Mouse (Mus musculus): ENCODE measurements around the gene Susd6.
"Not testable (repeated sequence)": the region's sequence is repeated elsewhere in the genome, so short reads cannot be mapped to it uniquely, and the experiment has no call there.

The Susd6 gene

DNA sequence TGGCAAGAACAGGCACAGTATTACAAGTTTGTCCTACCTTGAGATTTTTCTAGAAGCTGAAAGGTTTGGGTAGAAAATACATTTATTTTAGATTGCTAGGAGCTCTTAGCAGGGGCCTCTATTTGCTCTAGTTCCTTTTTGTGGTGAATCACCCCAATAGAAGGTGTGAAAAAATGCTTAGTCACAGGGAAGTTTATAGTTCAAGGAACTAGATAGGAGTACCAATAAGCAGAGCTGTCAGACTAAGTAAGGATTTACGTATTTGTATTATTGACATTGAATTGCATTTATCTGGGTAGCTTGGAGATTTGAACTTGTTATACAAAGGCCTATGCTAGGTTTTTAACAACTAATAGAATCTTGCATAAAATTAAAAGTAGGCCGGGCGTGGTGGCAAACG lies 23.6 kb downstream of the Susd6 start:
- no peak for DNase-seq

DNA sequence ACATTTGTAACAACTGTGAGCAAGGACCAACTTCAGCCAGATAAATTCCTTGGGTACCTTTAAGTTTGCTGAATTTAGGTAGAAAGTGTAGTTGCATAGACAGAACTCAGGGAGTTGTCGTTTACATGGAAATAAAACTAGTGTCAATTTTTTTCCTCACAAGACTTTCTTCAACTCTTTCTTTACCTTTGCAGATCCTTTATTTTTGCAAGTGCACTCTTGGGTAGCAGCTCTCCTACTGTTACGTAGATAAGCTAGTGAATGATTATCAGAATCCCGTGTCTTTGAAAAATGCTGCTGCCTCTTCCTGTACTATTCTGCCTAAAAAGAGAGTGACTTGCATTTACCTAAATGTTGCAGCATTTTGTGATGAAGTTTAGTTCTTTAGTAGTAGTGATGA lies 24.2 kb downstream of the Susd6 start:
- no peak for DNase-seq

DNA sequence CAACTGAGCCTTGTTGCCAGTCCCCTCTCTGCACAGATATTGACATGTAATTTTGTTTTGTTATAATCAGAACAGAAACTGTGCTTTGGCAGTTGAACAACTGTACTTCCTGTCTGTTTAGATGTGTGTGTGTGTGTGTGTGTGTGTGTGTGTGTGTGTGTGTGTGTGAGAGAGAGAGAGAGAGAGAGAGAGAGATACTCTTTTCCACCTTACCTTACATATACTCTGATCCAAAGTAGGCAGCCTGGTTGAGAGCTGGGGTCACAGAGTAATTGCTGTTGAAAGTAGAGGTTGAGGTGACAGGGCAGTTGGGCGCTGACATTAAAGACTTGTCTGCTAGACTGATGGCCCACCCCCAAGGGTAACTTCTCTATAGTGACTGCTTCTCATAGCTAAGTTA lies 25.0 kb downstream of the Susd6 start:
- no peak for DNase-seq

DNA sequence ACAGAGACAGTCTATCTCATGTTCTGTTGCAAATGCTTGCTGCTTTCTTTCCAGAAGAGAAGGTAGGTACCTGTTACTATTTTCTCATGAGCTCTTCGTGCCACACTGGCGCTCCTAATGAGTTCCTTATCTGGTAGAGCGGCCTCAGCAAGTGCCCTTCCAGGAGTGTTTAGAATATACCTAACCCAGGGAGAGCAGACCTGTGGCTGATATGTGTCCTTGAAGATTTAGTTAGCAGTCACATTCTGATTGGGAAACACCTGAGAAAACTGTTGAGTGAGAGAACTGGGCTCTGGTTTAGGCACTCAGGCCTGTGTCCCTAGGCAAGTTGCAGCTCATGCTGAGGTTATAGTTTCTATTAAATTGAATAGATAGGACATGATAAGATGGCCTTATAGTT lies 25.6 kb downstream of the Susd6 start:
- DNase-seq = no peak

DNA sequence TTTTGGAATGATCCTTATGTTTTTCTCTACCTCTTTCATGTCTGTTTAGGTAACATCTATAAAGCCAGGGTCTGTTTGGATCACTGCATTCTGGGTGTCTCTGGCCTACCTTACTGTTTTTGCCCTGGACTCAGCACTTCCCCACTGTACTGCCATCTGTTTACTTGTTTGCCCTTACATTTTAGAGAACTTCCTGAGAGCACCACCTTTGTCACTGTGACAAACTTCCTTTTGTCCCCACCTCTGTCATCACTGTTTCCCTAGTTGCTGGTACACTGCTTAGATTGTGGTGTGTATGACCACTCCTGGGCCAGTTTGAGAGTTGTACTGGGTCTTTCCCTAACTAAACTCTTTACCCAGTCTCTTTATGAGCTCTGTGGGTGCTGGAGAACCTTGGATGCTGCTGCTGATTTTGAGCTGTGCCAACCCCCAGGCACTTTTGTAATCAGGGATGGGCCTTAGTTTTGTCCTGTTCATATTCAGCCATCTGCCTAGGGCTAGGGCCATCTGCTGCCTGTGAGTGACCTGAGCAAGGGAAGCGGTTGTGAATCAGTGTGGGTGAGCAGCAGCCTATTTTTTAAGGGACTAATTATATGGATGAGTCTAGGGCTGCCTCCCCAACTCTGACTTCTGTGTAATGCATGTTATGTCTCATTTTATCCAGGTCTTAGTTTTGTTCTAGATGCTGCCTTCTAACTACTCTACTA lies 26.2 kb downstream of the Susd6 start:
- DNase-seq = peak; percentile 79 to 92

DNA sequence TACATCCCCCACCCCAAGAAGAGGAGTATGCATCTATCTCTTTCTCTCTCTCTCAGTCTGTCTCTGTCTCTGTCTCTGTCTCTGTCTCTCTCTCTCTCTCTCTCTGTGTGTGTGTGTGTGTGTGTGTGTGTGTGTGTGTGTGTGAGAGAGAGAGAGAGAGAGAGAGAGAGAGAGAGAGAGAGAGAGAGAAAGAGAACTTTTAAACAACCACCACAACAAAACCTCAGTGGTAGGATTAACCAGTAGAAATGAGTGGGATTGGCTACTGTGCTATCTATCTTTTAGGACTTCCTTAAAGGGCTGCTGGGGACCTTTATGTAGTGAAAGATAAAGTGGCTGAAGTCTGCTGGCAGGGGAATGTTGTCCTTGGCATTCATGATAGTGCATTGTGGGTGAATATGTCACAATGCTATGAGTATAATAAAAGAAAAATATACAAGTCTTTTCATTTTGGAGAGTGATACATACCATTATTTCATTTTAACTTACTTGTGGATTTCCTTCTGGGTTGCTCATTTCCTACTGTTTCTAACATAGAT lies 27.5 kb downstream of the Susd6 start:
- DNase-seq = no peak

DNA sequence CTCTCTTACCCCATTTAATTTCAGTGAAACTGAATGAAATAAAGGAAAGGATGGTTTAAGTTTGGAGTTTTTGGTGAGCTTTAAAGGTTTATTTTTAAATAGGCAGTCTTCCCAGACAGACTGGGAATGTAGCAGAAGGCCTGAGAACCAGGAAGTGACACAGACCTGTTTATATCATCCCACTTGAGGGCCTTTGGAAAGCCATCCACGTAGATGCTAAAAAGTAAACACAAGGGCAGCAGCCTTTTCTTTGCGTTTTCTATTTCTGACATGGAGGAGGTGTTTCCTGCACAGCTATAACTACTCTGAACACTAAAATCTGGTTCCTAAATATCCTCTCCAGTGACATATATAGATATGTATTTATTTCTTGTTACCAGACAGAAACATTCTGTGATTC lies 28.7 kb downstream of the Susd6 start:
- not testable (repeated sequence) for DNase-seq

DNA sequence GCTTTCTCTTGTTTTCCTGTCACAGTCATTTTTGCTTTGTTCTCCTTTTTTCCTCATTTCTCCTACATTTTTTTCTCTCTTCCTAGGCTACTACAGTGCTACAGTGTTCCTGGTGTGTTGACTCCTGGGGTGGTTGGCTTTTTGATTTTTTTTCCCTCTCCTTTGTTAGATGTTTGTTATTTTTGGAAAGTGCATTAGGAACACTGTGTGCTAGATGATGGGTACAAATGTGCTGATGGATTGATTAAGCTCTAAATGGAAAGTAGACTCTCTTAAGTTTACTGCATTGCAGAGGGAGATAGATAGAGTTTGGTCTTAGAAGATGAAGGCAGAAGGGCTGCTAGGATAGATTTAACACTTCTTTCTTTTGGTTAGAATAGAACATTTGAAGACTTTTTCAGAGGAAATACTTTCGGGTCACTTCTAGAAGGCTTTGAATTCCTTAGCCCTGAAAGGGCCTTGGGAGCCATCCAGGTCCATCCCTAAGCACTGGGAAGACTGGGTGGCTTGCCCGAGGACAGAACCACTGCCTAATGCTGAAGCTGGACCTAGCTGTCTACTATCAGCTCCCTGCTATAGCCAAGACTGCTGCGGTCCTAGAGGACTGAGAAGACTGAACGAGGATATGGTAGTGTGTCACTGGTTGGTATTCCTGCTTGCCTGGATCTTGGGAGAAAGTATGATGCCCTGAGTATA lies 31.1 kb downstream of the Susd6 start:
- no peak for DNase-seq

DNA sequence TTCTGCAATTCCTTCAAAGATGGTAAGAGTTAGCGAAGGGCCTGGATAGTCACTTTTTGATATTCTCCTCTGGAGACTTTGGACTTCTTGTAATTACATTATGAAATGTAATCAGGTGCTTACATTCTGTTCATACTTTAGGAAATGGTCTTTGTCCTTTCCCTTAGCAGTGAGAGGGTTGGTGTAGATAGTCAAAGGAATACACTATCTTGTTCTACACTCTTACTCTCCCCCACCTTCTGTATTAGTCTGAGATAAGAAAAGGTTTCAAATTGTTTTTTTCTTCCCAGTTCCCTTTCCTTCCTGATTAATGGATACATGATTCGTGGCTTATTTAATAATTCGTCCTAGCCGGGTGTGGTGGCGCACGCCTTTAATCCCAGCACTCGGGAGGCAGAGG lies 32.2 kb downstream of the Susd6 start:
- DNase-seq = no peak

DNA sequence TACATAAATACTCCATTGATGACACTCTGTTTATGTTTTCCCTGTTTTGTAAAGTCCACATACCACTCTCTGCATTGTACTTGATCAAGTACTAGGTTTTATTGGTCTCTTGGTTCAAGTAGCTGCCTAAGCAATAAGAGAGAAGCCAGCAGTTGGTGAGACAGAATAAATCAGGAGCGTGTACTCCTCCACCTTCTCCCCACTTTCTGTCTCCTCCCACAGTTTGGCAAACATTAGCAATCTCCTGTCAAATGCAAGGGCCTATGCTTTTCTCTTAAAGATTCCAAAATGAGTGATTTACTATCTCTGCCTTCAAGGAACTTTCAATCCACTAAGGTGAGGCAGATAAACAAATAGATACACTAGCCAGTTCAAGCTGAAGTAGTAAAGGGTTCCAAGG lies 33.9 kb downstream of the Susd6 start:
- no peak for DNase-seq

DNA sequence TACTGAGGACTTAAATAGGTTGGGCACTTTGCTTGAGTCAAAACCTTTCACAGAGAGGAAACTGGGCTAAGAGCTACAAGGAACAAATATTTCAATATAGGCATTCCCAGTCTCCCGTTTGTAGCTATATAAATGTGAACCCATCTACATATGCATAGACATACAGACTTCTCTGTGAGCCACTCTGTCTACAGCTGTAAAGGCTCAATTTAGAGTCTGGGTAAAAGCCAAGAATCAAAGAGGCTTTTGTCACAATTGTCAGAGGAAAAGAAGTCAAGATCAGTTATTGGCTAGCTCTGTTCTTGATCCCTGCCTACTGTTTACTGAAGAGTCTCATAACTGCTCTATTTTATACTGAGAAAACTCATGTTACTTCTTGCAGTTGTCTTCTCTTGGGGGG lies 36.1 kb downstream of the Susd6 start:
- DNase-seq = no peak

DNA sequence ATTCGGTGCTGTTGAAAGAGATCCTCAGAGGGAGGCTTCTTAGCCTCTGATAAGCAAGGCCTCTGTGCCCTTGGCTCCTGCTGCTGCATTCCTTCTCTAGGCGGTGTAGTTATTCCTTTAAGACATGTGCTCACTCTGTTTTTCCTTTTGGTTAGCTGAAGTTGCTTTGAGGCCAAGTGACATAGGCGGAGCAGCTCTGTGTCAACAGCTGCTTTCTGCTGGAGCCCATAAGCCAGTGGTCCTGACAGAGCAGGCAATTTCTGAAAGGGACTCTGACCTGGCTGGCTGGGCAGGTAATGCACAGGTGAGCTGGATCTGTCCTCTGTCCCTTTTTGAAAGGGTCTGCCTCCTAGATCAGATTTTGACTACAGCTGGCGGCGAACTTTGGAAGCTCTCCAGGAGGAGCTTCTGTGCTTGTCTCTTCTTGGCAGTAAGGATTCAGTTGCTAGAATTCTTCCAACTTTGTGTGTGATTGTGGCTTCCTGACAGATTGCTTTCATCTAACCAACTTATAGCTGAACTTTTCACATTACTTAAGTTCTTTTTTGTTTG lies 37.2 kb downstream of the Susd6 start:
- DNase-seq = peak; percentile 68 to 69

DNA sequence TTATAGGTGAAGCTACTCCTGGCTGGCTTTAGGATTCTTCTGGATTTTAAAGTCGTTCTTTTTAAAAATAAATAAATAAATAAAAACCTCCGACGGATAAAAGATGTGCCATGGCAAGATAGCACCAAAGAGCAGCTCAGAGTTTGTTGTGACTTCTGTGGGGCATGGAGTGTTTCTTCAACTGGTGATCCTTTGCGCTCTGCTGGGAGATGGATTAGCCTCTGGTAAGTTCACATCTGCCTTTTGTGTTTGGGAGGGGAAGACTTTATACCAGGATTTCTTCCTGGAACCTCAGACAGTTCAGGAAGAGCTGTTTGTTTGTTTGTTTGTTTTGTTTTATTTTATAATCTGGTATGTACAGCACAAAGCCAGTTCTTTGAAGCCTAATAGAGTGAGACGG lies 37.7 kb downstream of the Susd6 start:
- no peak for DNase-seq

DNA sequence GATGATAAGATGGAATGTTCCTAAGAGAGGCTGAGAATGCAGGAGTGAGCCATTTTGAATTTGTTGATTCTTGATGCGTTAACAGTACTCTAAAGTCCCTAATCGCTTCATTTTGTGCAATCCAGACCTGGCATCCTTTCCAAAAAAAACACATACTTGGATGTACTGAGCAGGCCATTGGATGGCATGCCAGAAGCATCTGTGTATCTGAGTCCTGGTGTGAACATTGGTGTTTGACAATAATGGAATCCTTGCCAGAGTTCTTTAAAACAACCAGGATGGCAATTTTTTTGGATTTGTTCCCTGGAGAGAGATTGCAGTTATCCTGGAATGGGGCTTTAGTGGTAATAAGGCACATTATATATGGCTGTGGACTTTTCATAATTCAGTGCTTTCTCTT lies 38.6 kb downstream of the Susd6 start:
- DNase-seq = no peak

DNA sequence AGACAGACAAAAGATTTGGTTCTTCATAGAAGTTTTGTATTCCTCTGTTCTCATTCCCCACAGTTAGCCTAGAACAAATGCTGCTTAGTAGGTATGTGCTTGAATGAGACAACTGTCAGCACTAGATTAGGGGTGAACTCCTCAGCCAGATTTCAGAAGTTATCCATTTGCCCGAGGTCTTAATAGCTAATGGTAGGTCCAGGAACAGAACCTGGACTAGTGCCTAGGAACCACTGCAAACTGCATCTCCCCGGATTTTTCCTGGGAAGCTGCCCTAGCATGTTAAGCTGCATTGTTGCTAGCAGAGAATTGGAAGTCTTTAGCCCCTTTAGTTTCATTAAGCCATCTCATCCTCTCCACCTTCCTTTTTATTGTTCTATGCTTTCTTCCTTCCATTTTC lies 39.9 kb downstream of the Susd6 start:
- no peak for DNase-seq

DNA sequence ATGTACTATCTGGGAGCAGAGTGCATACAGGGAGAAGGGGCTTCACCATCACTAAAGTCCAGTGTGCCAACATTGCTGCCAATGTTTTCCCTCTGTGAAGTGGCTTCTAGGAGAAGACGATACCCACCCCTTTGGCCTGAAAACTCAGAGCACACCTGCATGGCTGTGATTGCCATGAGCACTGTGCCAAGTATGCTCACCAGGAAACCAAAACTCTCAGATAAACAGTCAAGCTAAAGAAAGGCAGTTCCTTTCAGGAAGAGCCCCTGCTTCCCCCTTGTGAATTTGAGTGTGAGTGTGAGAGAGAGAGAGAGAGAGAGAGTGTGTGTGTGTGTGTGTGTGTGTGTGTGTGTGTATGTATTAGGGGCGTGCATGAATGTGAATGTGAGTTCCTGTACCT lies 40.5 kb downstream of the Susd6 start:
- DNase-seq = no peak

DNA sequence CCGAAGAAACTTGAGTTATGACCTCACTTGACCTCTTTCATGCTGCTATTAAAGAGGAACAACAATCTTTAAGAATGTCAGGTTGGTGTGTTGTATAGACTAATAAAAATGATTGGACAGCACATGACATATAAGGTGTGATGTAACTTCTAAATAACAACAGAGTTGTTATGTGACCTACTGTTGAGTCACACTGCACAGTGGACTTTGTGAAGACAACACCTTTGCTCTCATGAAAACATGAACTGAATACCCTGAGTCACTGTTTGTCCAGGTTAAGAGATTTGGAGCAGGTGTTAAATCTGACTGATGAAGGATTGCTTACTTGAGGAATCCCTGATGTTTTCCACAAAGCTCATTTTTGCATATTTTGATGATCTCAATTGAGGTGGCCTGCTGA lies 42.0 kb downstream of the Susd6 start:
- no peak for DNase-seq

DNA sequence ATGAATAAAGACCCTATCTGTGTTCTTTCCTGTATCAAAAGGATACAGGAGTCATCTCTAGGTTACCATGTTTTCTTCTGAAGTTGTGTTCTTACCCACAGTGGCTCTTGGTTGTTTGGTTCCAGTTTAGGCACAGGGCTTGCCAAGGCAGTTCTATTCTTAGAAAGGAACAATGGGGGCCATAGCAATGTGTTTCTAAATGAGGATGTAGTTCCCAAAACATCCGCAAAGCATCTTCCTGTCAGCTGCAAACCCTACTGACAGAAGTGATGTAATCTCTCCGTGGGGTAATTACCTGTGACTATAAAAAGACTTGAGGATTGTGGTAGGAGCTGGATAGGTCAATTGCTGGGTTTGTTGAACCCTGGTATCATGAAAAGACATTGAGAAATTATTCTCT lies 43.2 kb downstream of the Susd6 start:
- no peak for DNase-seq

DNA sequence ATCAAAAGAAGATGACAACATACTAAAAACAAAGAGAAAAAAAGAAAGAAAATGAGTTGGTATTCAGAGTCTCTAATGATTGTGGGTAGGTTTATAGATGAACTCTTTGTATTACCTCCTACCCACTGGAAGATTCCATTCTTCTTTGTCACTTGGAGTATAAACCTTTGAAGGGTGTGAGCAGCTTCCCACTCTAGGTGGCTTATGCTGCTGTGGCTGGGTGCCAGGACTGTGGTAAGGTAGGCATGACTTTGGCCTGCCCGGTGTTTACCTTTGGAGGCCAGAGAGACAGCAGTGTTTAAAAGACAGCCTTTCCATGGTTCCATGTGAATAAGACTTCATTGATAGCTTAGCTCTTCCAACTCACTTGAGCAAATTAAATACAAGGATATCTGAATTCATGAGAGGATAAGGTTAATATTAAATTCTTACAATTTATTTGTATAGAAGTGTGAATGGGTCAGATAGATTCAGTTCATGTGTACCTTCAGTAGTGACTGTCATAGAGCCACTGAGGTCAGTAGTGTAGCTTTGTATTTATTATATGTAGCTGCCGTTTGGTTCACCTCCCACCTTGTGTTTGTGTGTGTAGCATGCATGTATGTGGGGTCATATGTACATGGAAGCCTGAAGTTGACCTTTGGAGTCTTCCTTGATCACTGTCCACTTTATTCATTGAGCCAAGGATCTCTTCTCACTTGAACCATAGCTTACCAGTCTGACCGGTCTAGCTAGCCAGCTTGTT lies 44.0 kb downstream of the Susd6 start:
- DNase-seq = peak; percentile 65

DNA sequence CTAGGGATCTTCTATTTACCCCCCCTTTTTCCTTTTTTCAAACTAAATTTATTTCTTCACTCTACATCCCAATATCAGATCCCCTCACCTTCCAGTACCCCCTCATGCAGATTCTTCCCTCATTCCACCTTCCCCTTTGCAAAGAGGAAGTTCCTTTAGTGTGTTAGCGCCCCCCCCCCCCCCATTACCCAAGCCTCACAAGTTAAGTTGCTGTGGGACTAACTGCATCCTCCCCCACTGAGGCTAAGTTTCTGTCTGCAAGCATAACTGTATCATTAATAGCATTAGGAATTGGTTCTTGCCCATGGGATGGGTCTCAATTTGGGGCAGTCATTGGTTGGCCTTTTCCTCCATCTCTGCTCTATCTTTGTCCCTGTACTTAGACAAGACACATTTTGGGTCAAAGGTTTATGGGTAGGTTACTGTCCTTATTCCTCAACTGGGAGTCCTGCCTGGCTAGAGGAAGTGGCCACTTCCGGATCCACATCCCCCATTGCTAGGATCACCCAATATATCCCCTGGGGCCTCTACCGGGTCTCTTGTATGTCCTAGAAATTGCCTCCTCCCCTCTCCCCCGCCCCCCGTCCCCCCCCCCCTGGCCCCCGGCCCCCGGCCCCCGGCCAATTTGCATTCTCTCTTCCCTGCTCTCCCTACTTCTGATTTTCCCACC lies 44.7 kb downstream of the Susd6 start:
- no peak for DNase-seq

DNA sequence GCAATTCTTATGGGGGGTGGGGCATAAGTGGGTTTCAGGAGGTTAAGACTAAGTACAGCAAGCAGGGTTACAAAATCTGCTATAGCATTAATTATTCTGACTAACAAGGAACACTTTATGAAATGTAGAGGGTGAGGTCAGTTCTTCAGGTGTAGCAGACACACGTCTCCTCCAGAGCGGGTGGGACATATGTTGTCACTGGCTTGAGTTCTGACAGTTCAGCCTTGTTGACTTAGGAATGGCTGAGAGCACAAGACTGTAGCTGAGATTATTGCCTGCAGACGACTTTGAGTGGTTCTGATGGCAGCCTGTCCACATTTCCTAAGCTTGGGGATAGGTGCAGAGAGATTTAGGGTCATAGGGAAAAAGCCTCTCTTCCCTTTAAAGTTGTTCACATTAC lies 47.3 kb downstream of the Susd6 start:
- no peak for DNase-seq

DNA sequence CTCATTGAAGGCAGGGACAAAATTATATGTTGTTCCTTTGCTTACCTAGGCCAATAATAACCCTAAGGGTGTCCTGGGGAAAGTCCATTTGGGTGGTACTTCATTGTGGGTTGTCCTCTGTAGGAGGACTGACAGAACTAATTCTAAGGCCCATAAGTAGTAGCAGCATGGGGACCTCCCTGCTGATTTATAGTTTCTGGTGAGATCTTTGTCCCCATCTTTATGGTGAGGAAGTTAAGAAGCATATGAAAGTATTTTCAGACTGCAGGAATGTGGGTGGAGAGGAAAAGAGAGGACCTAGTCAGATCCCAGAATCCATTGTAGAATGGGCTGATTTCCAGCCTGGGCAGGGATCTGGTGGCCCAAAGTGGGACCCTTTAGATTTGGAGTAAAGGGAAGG lies 48.0 kb downstream of the Susd6 start:
- DNase-seq = no peak

DNA sequence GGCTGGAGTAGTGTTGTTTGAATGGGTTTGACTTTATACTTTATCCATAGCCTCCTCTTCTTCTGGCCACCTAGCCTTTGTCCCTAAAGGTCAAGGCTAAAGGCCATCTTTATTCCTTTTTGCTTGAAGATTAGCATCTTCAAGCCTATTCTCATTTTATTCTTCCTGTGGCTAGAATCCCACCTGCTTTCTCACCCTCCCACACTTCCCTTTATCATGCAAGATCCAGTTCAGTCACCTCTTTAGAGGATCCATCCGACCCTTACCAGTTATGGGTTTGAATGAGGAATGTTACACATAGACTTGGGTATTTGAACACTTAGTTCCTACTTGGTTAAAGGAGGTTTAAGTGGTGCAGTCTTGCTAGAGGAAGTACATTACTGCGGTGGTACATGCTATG lies 48.5 kb downstream of the Susd6 start:
- no peak for DNase-seq
